Mouse (Mus musculus): ENCODE results near the gene Tmem235.

GRCm38 (mm10) chr11:117848271-117848984, 12.1 kb upstream of the Tmem235 start:
- TF ChIP-seq HCFC1 (IDR thresholded peaks at IDR 0.05; ENCODE audit: borderline replicate concordance, insufficient read depth, low read length) (no peak), CHD2 (IDR thresholded peaks at IDR 0.05; ENCODE audit: low read depth, low read length) (no peak), ZC3H11A (IDR thresholded peaks at IDR 0.05; ENCODE audit: borderline replicate concordance, low read depth, low read length) (no peak), MAFK (IDR thresholded peaks at IDR 0.05; ENCODE audit: insufficient read depth, low read depth, low read length) (no peak)

Measured in ES-E14 (cell line).